19 mouse cellular contexts compared by ENCODE assay signal in genomic region chr6:73143403-73143802, GRCm38 (mm10).
"Had no signal": no experiment of that assay in that cellular context is flagged by ENCODE, and none has a peak within 500 bp of the region (broad histone marks: within the 10 kb centered on the region; RNA-seq: fewer than 3 reads in every experiment).

No protein-coding gene starts in this region.

- H3K9ac ChIP-seq: lung, embryonic 14.5 days; midbrain, embryonic 12.5 days; midbrain, embryonic 15.5 days; neural tube, embryonic 12.5 days; neural tube, embryonic 15.5 days had no signal

- H3K27ac ChIP-seq: left cerebral cortex, adult 2 months; macrophage; midbrain, embryonic 12.5 days; midbrain, embryonic 15.5 days; neural tube, embryonic 12.5 days; neural tube, embryonic 15.5 days had no signal

- H3K27me3 ChIP-seq: midbrain, embryonic 12.5 days; midbrain, embryonic 15.5 days; neural tube, embryonic 12.5 days; neural tube, embryonic 15.5 days had no signal

- H3K36me3 ChIP-seq: midbrain, embryonic 12.5 days; midbrain, embryonic 15.5 days; neural tube, embryonic 12.5 days; neural tube, embryonic 15.5 days had no signal

- H3K4me2 ChIP-seq: liver, embryonic 11.5 days; lung, embryonic 14.5 days; midbrain, embryonic 12.5 days; midbrain, embryonic 15.5 days; neural tube, embryonic 12.5 days; neural tube, embryonic 15.5 days had no signal

- DNase-seq: kidney, adult 18-20 months; kidney, adult 9 months; kidney, postnatal 14 days; kidney, postnatal 4 days; layer of hippocampus, adult 9-11 months; lung, embryonic 14.5 days; right cerebral cortex, adult 18-20 months; right cerebral cortex, postnatal 25 days; thymus, adult 18-20 months; thymus, postnatal 36 days had no signal

- ATAC-seq: intestine, embryonic 16.5 days; lung, postnatal 0 days; midbrain, embryonic 15.5 days had no signal

- H3K9me3 ChIP-seq: midbrain, embryonic 12.5 days; midbrain, embryonic 15.5 days; neural tube, embryonic 12.5 days; neural tube, embryonic 15.5 days had no signal

- H3K4me3 ChIP-seq: left cerebral cortex, adult 2 months; midbrain, embryonic 12.5 days; midbrain, embryonic 15.5 days; neural tube, embryonic 12.5 days; neural tube, embryonic 15.5 days had no signal

- H3K4me1 ChIP-seq: midbrain, embryonic 12.5 days; midbrain, embryonic 15.5 days; neural tube, embryonic 12.5 days; neural tube, embryonic 15.5 days had no signal
